Mouse (Mus musculus): Measurements from ENCODE around the gene Ccdc85b. TPM values are rescaled to one million over a fixed set of nuclear protein-coding genes. Genes with fewer than 3 reads are reported as not detected.

The Ccdc85b gene
- polyA plus RNA-seq (2015; fragmentation: Nextera tagmentation; extraction: Ambion mirVana): 12.2 and 15.6 TPM in 2 replicates

- no peaks in the 10 kb centered on the region for H3K27me3 ChIP-seq (ENCODE audit: insufficient read depth, low read length)
- ATAC-seq (replicated peaks; ENCODE audit: low FRiP score, low read depth) (0 out of 2 replicates have a peak, but pooled peaks have one; percentile 7), DNase-seq (ENCODE audit: low spot score) (no peak)
- TF ChIP-seq CTCF (IDR thresholded peaks at IDR 0.05; ENCODE audit: low read depth): no peak
- peak within 1 kb of the TSS; percentile 98 for H3K27ac ChIP-seq
- peak within 1 kb of the TSS; percentile 78 for H3K9ac ChIP-seq (ENCODE audit: low read depth, low read length)
- WGBS: 8% methylated on average over 14 of the region's 14 CpGs
- H3K4me2 ChIP-seq (ENCODE audit: low read length): peak within 1 kb of the TSS; percentile 97
- H3K36me3 ChIP-seq (ENCODE audit: insufficient read depth, low read length): peaks cover 14% of the 10 kb centered on the region; the same call in 1 of the 2 replicates
- no peaks in the 10 kb centered on the region for H3K9me3 ChIP-seq (replicated peaks; ENCODE audit: low read length)
- H3K4me3 ChIP-seq (replicated peaks; ENCODE audit: low read depth, low read length): peak within 1 kb of the TSS; percentile 81
- peaks cover 18% of the 10 kb centered on the region for H3K4me1 ChIP-seq (replicated peaks; ENCODE audit: insufficient read depth, low read length)
Measured at GRCm38 (mm10) chr19:5457746-5458442, at the start of gene Ccdc85b. Gene Ccdc85b (minus strand): TSS chr19:5457894.

- Histone ChIP-seq H3K27me3 (ENCODE audit: insufficient read depth, low read length) (no peaks in the 10 kb centered on the region), H3K4me2 (ENCODE audit: low read length) (peak within 1 kb of the TSS; percentile 28), H3K36me3 (ENCODE audit: insufficient read depth, low read length) (no peaks in the 10 kb centered on the region), H3K4me1 (replicated peaks; ENCODE audit: insufficient read depth, low read length) (no peaks in the 10 kb centered on the region), H3K9ac (ENCODE audit: low read depth, low read length) (no peak within 1 kb of the TSS), H3K4me3 (replicated peaks; ENCODE audit: low read depth, low read length) (no peak within 1 kb of the TSS), H3K27ac (no peak within 1 kb of the TSS), H3K9me3 (replicated peaks; ENCODE audit: low read length) (no peaks in the 10 kb centered on the region)
- WGBS: 36% methylated on average over 17 of the region's 17 CpGs
- DNase-seq (ENCODE audit: low spot score) (no peak), ATAC-seq (replicated peaks; ENCODE audit: low FRiP score, low read depth) (no peak)
- no peak for TF ChIP-seq CTCF (IDR thresholded peaks at IDR 0.05; ENCODE audit: low read depth)
Measured at GRCm38 (mm10) chr19:5503687-5504086, 46.0 kb upstream of the Ccdc85b start, which contains the start of gene 1700020D05Rik. Gene 1700020D05Rik (minus strand): TSS chr19:5503787.

GRCm38 (mm10) chr19:5500330-5500875, 42.7 kb upstream of the Ccdc85b start:
- Histone ChIP-seq H3K36me3 (ENCODE audit: insufficient read depth, low read length) (peaks cover 18% of the 10 kb centered on the region), H3K4me3 (replicated peaks; ENCODE audit: low read depth, low read length) (no peak overlapping the region), H3K4me1 (replicated peaks; ENCODE audit: insufficient read depth, low read length) (no peaks in the 10 kb centered on the region), H3K27ac (no peak overlapping the region), H3K9ac (ENCODE audit: low read depth, low read length) (no peak overlapping the region), H3K9me3 (replicated peaks; ENCODE audit: low read length) (no peaks in the 10 kb centered on the region), H3K4me2 (ENCODE audit: low read length) (no peak overlapping the region), H3K27me3 (ENCODE audit: insufficient read depth, low read length) (no peaks in the 10 kb centered on the region)
- DNase-seq (ENCODE audit: low spot score): no peak
- no peak for ATAC-seq (replicated peaks; ENCODE audit: low FRiP score, low read depth)
- TF ChIP-seq CTCF (IDR thresholded peaks at IDR 0.05; ENCODE audit: low read depth): no peak
- 79% methylated on average over 2 of the region's 2 CpGs for WGBS

GRCm38 (mm10) chr19:5496052-5496370, 38.3 kb upstream of the Ccdc85b start:
- Histone ChIP-seq H3K36me3 (ENCODE audit: insufficient read depth, low read length) (peaks cover 34% of the 10 kb centered on the region), H3K27ac (no peak overlapping the region), H3K4me3 (replicated peaks; ENCODE audit: low read depth, low read length) (no peak overlapping the region), H3K27me3 (ENCODE audit: insufficient read depth, low read length) (no peaks in the 10 kb centered on the region), H3K9me3 (replicated peaks; ENCODE audit: low read length) (no peaks in the 10 kb centered on the region), H3K4me2 (ENCODE audit: low read length) (no peak overlapping the region), H3K9ac (ENCODE audit: low read depth, low read length) (no peak overlapping the region), H3K4me1 (replicated peaks; ENCODE audit: insufficient read depth, low read length) (peaks cover 4% of the 10 kb centered on the region)
- no peak for TF ChIP-seq CTCF (IDR thresholded peaks at IDR 0.05; ENCODE audit: low read depth)
- WGBS: 84% methylated on average over 16 of the region's 16 CpGs
- no peak for DNase-seq (ENCODE audit: low spot score)
- no peak for ATAC-seq (replicated peaks; ENCODE audit: low FRiP score, low read depth)

GRCm38 (mm10) chr19:5495353-5496051, 37.8 kb upstream of the Ccdc85b start:
- no peaks in the 10 kb centered on the region for H3K27me3 ChIP-seq (ENCODE audit: insufficient read depth, low read length)
- ATAC-seq (replicated peaks; ENCODE audit: low FRiP score, low read depth) (no peak), DNase-seq (ENCODE audit: low spot score) (no peak)
- H3K9ac ChIP-seq (ENCODE audit: low read depth, low read length): no peak overlapping the region
- TF ChIP-seq CTCF (IDR thresholded peaks at IDR 0.05; ENCODE audit: low read depth): no peak
- H3K4me1 ChIP-seq (replicated peaks; ENCODE audit: insufficient read depth, low read length): peaks cover 4% of the 10 kb centered on the region
- no peaks in the 10 kb centered on the region for H3K9me3 ChIP-seq (replicated peaks; ENCODE audit: low read length)
- no peak overlapping the region for H3K27ac ChIP-seq
- H3K4me3 ChIP-seq (replicated peaks; ENCODE audit: low read depth, low read length): no peak overlapping the region
- H3K36me3 ChIP-seq (ENCODE audit: insufficient read depth, low read length): peaks cover 34% of the 10 kb centered on the region
- no peak overlapping the region for H3K4me2 ChIP-seq (ENCODE audit: low read length)
- WGBS: 82% methylated on average over 12 of the region's 12 CpGs

- no peak overlapping the region for H3K4me2 ChIP-seq (ENCODE audit: low read length)
- peaks cover 34% of the 10 kb centered on the region for H3K36me3 ChIP-seq (ENCODE audit: insufficient read depth, low read length)
- WGBS: 83% methylated on average over 3 of the region's 3 CpGs
- peaks cover 4% of the 10 kb centered on the region for H3K4me1 ChIP-seq (replicated peaks; ENCODE audit: insufficient read depth, low read length)
- H3K9me3 ChIP-seq (replicated peaks; ENCODE audit: low read length): no peaks in the 10 kb centered on the region
- no peak overlapping the region for H3K4me3 ChIP-seq (replicated peaks; ENCODE audit: low read depth, low read length)
- no peak for TF ChIP-seq CTCF (IDR thresholded peaks at IDR 0.05; ENCODE audit: low read depth)
- DNase-seq (ENCODE audit: low spot score) (no peak), ATAC-seq (replicated peaks; ENCODE audit: low FRiP score, low read depth) (no peak)
- no peak overlapping the region for H3K27ac ChIP-seq
- H3K27me3 ChIP-seq (ENCODE audit: insufficient read depth, low read length): no peaks in the 10 kb centered on the region
- H3K9ac ChIP-seq (ENCODE audit: low read depth, low read length): no peak overlapping the region
Measured at GRCm38 (mm10) chr19:5494314-5494713, 36.6 kb upstream of the Ccdc85b start.
